Mouse (Mus musculus): ENCODE data around the gene Bbs1.

DNA sequence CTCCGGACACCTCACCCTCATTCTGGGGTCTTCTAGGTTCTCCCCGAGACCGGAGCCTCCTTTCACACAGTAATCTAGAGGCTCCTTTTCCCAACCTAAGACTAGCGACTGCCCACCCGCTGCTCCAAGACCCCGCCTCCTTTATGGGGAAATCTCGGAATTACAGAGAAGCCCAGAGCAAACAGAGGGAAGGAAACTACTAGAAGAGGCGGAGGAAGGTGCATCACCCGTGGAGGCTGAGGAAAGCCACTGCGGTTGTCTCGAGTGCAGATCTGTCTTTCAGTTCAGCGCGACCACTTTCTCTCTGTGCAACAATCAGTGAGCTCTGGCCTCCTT lies 36.8 kb upstream of the Bbs1 start:
- TF ChIP-seq CTCF (IDR thresholded peaks at IDR 0.05; ENCODE audit: borderline replicate concordance, insufficient read depth, low read length) (no peak), POLR2A (IDR thresholded peaks at IDR 0.05; ENCODE audit: low read depth, low read length) (no peak)
